Mouse (Mus musculus): ENCODE measurements around the gene Actr8. TPM values are rescaled to one million over a fixed set of nuclear protein-coding genes. Genes with fewer than 3 reads are reported as not detected.

Actr8 gene
- polyA plus RNA-seq, 1 experiment from 2014 or later, result 82.8 TPM

Small RNA genes within 50 kb of the gene (microRNA-seq; reads per million reads assigned to microRNA genes)
- gene Mir6947, result 1.3 reads per million

Other genes starting within 250 kb of the Actr8 start
- gene Selenok, start 10.0 kb upstream of the Actr8 start, polyA plus RNA-seq (2014; fragmentation: Nextera tagmentation; extraction: Ambion mirVana), result 290 and 295 TPM in 2 replicates
- 0.85 and 1.7 TPM in 2 replicates for gene Il17rb, start 30.6 kb downstream of the Actr8 start, polyA plus RNA-seq (2014; fragmentation: Nextera tagmentation; extraction: Ambion mirVana)
- gene Chdh, start 30.7 kb downstream of the Actr8 start, polyA plus RNA-seq (2014; fragmentation: Nextera tagmentation; extraction: Ambion mirVana), result not detected in 2 replicates

All from neural tube, embryonic 11.5 days (tissue).